Mouse (Mus musculus): ENCODE results near the gene Top2b. TPM values are rescaled to one million over a fixed set of nuclear protein-coding genes. Genes with fewer than 3 reads are reported as not detected.

Gene Top2b
- total RNA-seq, 1 experiment = 27.1 TPM

DNA sequence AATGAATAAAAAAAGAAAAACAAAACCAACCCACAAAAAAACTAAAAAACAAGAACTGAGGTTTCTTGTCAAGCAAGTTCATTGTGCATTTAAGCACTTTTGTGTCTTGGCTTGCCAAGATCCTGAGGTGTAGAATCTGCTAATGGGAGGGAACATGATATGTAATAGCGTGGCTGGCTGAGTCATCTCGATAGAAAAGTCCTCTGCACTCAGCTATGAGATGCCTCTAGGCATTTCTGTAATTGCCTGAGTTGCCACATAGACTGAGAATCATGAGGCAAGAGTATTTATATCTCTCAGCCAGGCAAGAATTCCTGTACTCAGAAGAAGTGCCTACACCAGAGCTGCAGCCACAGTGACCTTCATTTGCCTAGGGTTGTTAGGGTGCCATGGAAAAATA is 68.2 kb downstream of the Top2b start:
- H3K9me3 ChIP-seq (ENCODE audit: control insufficient read depth, insufficient read depth, low read depth, low read length) = no peaks in the 10 kb centered on the region
- H3K36me3 ChIP-seq (ENCODE audit: control insufficient read depth, insufficient read depth, low read length, poor library complexity, severe bottlenecking) = peaks cover 2% of the 10 kb centered on the region; the same call in 1 of the 2 replicates
- in situ Hi-C loops (cut with MboI; ENCODE audit: low sequenced_read_pairs in 2 of 2, unreplicated experiment in 2 of 2) = no loop called here
- H3K4me3 ChIP-seq (ENCODE audit: insufficient read depth in 1 of 2, low read depth in 1 of 2, low read length in 2 of 2, poor library complexity in 1 of 2, severe bottlenecking in 1 of 2) = no peak overlapping the region
- TF ChIP-seq MAFK (IDR thresholded peaks at IDR 0.05; ENCODE audit: insufficient read depth, low read depth, low read length) (no peak), HCFC1 (IDR thresholded peaks at IDR 0.05; ENCODE audit: borderline replicate concordance, insufficient read depth, low read length) (no peak), ZNF384 (IDR thresholded peaks at IDR 0.05; ENCODE audit: low read depth, low read length) (no peak), CHD2 (IDR thresholded peaks at IDR 0.05; ENCODE audit: low read depth, low read length) (no peak), ZC3H11A (IDR thresholded peaks at IDR 0.05; ENCODE audit: borderline replicate concordance, low read depth, low read length) (no peak)
- H3K4me1 ChIP-seq (ENCODE audit: control insufficient read depth in 2 of 2, insufficient read depth in 2 of 2, low read length in 2 of 2, poor library complexity in 1 of 2) = no peaks in the 10 kb centered on the region
- no peak overlapping the region for H3K27ac ChIP-seq (ENCODE audit: insufficient read depth, low read depth, low read length, poor library complexity, severe bottlenecking)
- no peak for DNase-seq (ENCODE audit: low read depth, low spot score)
- no peak overlapping the region for H3K9ac ChIP-seq (ENCODE audit: insufficient read depth, low read depth, low read length, poor library complexity, severe bottlenecking)

DNA sequence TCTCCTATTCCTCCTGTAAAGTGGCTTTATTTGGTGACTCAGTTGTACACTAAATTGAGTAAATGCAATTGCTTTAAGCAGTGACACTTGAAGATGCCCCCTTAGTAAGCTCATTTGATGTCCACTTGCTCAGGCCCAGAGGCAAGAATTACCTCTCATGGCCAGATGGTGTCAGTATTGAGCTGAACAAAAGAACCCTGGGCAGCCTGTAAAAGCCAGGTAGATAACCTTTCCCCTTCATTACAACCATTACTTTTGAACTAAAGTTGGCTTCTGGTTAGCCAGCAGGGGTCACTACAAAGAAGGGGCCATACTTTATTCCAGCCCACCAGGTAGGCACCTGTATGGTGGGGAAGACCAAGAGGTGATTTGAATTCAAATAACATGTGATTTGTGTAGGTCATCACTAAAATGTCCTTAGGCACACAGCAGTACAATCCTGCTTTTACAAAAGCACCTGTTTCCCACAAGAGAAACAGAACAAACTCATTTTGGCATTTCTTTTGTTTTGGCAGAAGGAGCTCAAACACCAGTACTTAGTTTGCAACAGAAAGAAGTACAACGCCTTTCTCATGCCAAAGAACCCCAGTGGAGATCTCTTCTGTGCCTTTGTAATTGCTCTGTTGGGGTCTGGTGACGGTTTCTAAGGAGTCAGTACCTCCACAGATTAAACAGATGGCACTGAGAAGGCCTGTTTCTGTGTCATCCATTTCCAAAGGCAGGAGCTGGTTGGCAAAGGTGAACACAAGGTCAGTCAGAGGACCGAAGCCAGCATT is 69.6 kb downstream of the Top2b start:
- TF ChIP-seq ZC3H11A (IDR thresholded peaks at IDR 0.05; ENCODE audit: borderline replicate concordance, low read depth, low read length) (peak; percentile 76), CHD2 (IDR thresholded peaks at IDR 0.05; ENCODE audit: low read depth, low read length) (no peak), ZNF384 (IDR thresholded peaks at IDR 0.05; ENCODE audit: low read depth, low read length) (no peak), HCFC1 (IDR thresholded peaks at IDR 0.05; ENCODE audit: borderline replicate concordance, insufficient read depth, low read length) (no peak), MAFK (IDR thresholded peaks at IDR 0.05; ENCODE audit: insufficient read depth, low read depth, low read length) (no peak)
- no peak overlapping the region for H3K4me3 ChIP-seq (ENCODE audit: insufficient read depth in 1 of 2, low read depth in 1 of 2, low read length in 2 of 2, poor library complexity in 1 of 2, severe bottlenecking in 1 of 2)
- DNase-seq (ENCODE audit: low read depth, low spot score) = peak; percentile 54
- no peak overlapping the region; the same call in 1 of the 2 replicates for H3K27ac ChIP-seq (ENCODE audit: insufficient read depth, low read depth, low read length, poor library complexity, severe bottlenecking)
- H3K9ac ChIP-seq (ENCODE audit: insufficient read depth, low read depth, low read length, poor library complexity, severe bottlenecking) = no peak overlapping the region
- peaks cover 2% of the 10 kb centered on the region; the same call in 1 of the 2 replicates for H3K36me3 ChIP-seq (ENCODE audit: control insufficient read depth, insufficient read depth, low read length, poor library complexity, severe bottlenecking)
- in situ Hi-C loops (cut with MboI; ENCODE audit: low sequenced_read_pairs in 2 of 2, unreplicated experiment in 2 of 2) = no loop called here
- no peaks in the 10 kb centered on the region for H3K9me3 ChIP-seq (ENCODE audit: control insufficient read depth, insufficient read depth, low read depth, low read length)
- no peaks in the 10 kb centered on the region for H3K4me1 ChIP-seq (ENCODE audit: control insufficient read depth in 2 of 2, insufficient read depth in 2 of 2, low read length in 2 of 2, poor library complexity in 1 of 2)

DNA sequence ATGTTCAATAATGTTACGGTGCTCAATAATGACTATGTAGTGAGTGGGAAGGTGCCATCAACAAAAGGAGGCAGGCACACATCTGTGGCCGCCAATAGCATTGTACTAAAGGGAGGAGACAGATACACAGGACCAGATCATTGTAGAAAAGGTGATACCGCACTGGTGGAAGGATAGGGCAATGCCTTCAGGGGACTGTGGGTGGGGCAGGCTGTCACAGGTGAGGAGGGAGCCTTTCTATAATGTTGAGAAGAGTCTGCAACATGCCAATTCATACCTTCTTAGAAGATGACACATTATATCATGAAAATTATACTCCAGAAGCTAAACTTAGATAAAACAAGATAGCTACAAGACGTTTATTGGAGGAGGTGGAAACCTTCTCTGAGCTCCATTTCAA is 72.4 kb downstream of the Top2b start:
- no peak for TF ChIP-seq MAFK (IDR thresholded peaks at IDR 0.05; ENCODE audit: insufficient read depth, low read depth, low read length)
- no peak for TF ChIP-seq ZC3H11A (IDR thresholded peaks at IDR 0.05; ENCODE audit: borderline replicate concordance, low read depth, low read length)
- no peak for TF ChIP-seq HCFC1 (IDR thresholded peaks at IDR 0.05; ENCODE audit: borderline replicate concordance, insufficient read depth, low read length)
- TF ChIP-seq ZNF384 (IDR thresholded peaks at IDR 0.05; ENCODE audit: low read depth, low read length) = no peak
- no peak for TF ChIP-seq CHD2 (IDR thresholded peaks at IDR 0.05; ENCODE audit: low read depth, low read length)
- Histone ChIP-seq H3K4me3 (ENCODE audit: insufficient read depth in 1 of 2, low read depth in 1 of 2, low read length in 2 of 2, poor library complexity in 1 of 2, severe bottlenecking in 1 of 2) (no peak overlapping the region), H3K9ac (ENCODE audit: insufficient read depth, low read depth, low read length, poor library complexity, severe bottlenecking) (no peak overlapping the region), H3K9me3 (ENCODE audit: control insufficient read depth, insufficient read depth, low read depth, low read length) (no peaks in the 10 kb centered on the region), H3K4me1 (ENCODE audit: control insufficient read depth in 2 of 2, insufficient read depth in 2 of 2, low read length in 2 of 2, poor library complexity in 1 of 2) (no peaks in the 10 kb centered on the region), H3K27ac (ENCODE audit: insufficient read depth, low read depth, low read length, poor library complexity, severe bottlenecking) (no peak overlapping the region), H3K36me3 (ENCODE audit: control insufficient read depth, insufficient read depth, low read length, poor library complexity, severe bottlenecking) (peaks cover 2% of the 10 kb centered on the region; the same call in 1 of the 2 replicates)
- no peak for DNase-seq (ENCODE audit: low read depth, low spot score)
- in situ Hi-C loops (cut with MboI; ENCODE audit: low sequenced_read_pairs in 2 of 2, unreplicated experiment in 2 of 2) = no loop called here

DNA sequence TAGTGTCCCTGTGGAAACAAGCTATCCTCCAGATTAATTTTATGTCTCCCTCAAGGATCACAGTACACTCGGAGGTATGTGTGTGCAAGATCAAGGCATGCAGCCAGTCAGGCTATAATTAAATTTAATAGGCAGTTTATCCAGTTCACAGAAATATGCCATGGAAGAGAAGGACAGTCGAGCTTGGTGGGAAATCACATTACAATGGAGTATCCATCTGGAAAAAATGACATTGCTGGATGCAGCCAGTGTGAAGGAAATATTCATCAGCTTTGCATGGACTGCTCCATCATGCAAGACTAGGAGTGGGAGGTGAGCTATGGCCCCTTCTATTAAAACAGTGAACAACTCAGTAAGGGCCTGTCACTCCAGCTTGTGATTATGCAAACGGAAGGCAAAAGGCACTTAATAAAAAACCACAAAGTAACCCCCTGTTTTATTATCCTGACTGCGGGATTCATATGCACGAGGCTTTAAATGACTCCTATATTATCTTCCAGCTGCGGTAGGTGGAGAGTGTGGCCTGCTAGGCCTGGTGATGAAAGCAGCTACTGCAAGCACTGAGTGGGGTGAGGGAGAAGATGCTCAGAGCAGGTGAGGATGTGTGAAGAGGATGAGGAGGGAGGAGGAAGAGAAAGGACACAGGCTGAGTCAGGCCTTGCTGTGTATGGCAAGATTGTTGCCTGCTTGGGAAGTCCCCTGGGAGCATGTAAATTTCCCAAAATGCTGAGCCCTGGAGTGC is 74.6 kb downstream of the Top2b start:
- Histone ChIP-seq H3K9ac (ENCODE audit: insufficient read depth, low read depth, low read length, poor library complexity, severe bottlenecking) (no peak overlapping the region), H3K36me3 (ENCODE audit: control insufficient read depth, insufficient read depth, low read length, poor library complexity, severe bottlenecking) (peaks cover 2% of the 10 kb centered on the region; the same call in 1 of the 2 replicates), H3K27ac (ENCODE audit: insufficient read depth, low read depth, low read length, poor library complexity, severe bottlenecking) (no peak overlapping the region), H3K4me1 (ENCODE audit: control insufficient read depth in 2 of 2, insufficient read depth in 2 of 2, low read length in 2 of 2, poor library complexity in 1 of 2) (no peaks in the 10 kb centered on the region), H3K4me3 (ENCODE audit: insufficient read depth in 1 of 2, low read depth in 1 of 2, low read length in 2 of 2, poor library complexity in 1 of 2, severe bottlenecking in 1 of 2) (no peak overlapping the region), H3K9me3 (ENCODE audit: control insufficient read depth, insufficient read depth, low read depth, low read length) (no peaks in the 10 kb centered on the region)
- no peak for DNase-seq (ENCODE audit: low read depth, low spot score)
- in situ Hi-C loops (cut with MboI; ENCODE audit: low sequenced_read_pairs in 2 of 2, unreplicated experiment in 2 of 2) = no loop called here
- TF ChIP-seq HCFC1 (IDR thresholded peaks at IDR 0.05; ENCODE audit: borderline replicate concordance, insufficient read depth, low read length) (no peak), CHD2 (IDR thresholded peaks at IDR 0.05; ENCODE audit: low read depth, low read length) (no peak), MAFK (IDR thresholded peaks at IDR 0.05; ENCODE audit: insufficient read depth, low read depth, low read length) (no peak), ZC3H11A (IDR thresholded peaks at IDR 0.05; ENCODE audit: borderline replicate concordance, low read depth, low read length) (no peak), ZNF384 (IDR thresholded peaks at IDR 0.05; ENCODE audit: low read depth, low read length) (no peak)

All from ES-E14 (cell line).